Mouse (Mus musculus) midbrain, embryonic 13.5 days (tissue): ENCODE measurements around the gene Prkar2a. TPM values are rescaled to one million over a fixed set of nuclear protein-coding genes. Genes with fewer than 3 reads are reported as not detected.

Experiments
- microRNA-seq: library from miRNA; unstranded; fragments of <30 nt; microRNA quantifications from one replicate; pipeline ENCODE4, GENCODE M21; 2016
- polyA plus RNA-seq: library from polyadenylated mRNA; unstranded; fragments of >200 nt; fragmentation: Nextera tagmentation; extraction: Ambion mirVana; gene quantifications from 2 replicates; pipeline ENCODE4 v1.2.1, GENCODE M21; 2015

Prkar2a gene
- polyA plus RNA-seq, 1 experiment from 2014 or later = 54.0 TPM

Small RNA genes within 50 kb of the gene (microRNA-seq; reads per million reads assigned to microRNA genes)
- gene Gm26298 = not detected

Other genes starting within 250 kb of the Prkar2a start
- gene Ccdc71, start 228.8 kb upstream of the Prkar2a start, polyA plus RNA-seq = 59.7 and 63.5 TPM in 2 replicates
- gene Klhdc8b, start 227.7 kb upstream of the Prkar2a start, polyA plus RNA-seq = 75.7 and 84.8 TPM in 2 replicates
- 20.0 and 24.1 TPM in 2 replicates for gene Lamb2, start 209.6 kb upstream of the Prkar2a start, polyA plus RNA-seq
- 75.9 and 91.9 TPM in 2 replicates for gene Usp19, start 198.7 kb upstream of the Prkar2a start, polyA plus RNA-seq
- gene Qars, start 181.6 kb upstream of the Prkar2a start, polyA plus RNA-seq = 70.2 and 70.5 TPM in 2 replicates
- gene Qrich1, start 172.5 kb upstream of the Prkar2a start, polyA plus RNA-seq = 141 and 146 TPM in 2 replicates
- gene Impdh2, start 129.0 kb upstream of the Prkar2a start, polyA plus RNA-seq = 108 and 115 TPM in 2 replicates
- gene Ndufaf3, start 121.9 kb upstream of the Prkar2a start, polyA plus RNA-seq = 73.7 and 79.2 TPM in 2 replicates
- 321 and 345 TPM in 2 replicates for gene Dalrd3, start 119.4 kb upstream of the Prkar2a start, polyA plus RNA-seq
- 364 and 380 TPM in 2 replicates for gene Wdr6, start 110.6 kb upstream of the Prkar2a start, polyA plus RNA-seq
- gene P4htm, start 91.6 kb upstream of the Prkar2a start, polyA plus RNA-seq = 24.6 and 27.7 TPM in 2 replicates
- gene Arih2, start 39.9 kb upstream of the Prkar2a start, polyA plus RNA-seq = 53.6 and 54.0 TPM in 2 replicates
- gene Slc25a20, start 27.2 kb upstream of the Prkar2a start, polyA plus RNA-seq = 39.5 and 40.5 TPM in 2 replicates
- 217 and 238 TPM in 2 replicates for gene Ip6k2, start 94.5 kb downstream of the Prkar2a start, polyA plus RNA-seq
- 20.9 and 29.5 TPM in 2 replicates for gene Nckipsd, start 119.1 kb downstream of the Prkar2a start, polyA plus RNA-seq
- 17.7 and 18.0 TPM in 2 replicates for gene Celsr3, start 137.0 kb downstream of the Prkar2a start, polyA plus RNA-seq
- gene Slc26a6, start 164.0 kb downstream of the Prkar2a start, polyA plus RNA-seq = 11.3 and 12.5 TPM in 2 replicates
- 0.46 TPM in 1 of 2 replicates, not detected in the other for gene Tmem89, start 225.3 kb downstream of the Prkar2a start, polyA plus RNA-seq
- 366 and 383 TPM in 2 replicates for gene Uqcrc1, start 247.3 kb downstream of the Prkar2a start, polyA plus RNA-seq